Mouse (Mus musculus): ENCODE data around the gene Igsf8. TPM values are rescaled to one million over a fixed set of nuclear protein-coding genes. Genes with fewer than 3 reads are reported as not detected.

The Igsf8 gene
- polyA plus RNA-seq, 1 experiment, result 119 TPM

- no peak for DNase-seq (ENCODE audit: low read depth in 1 of 2, low spot score in 2 of 2)
- 80% methylated on average over 12 of the region's 12 CpGs for WGBS
- no peaks in the 10 kb centered on the region for H3K36me3 ChIP-seq (ENCODE audit: control insufficient read depth, insufficient read depth, low read length)
- H3K27me3 ChIP-seq (ENCODE audit: control insufficient read depth, insufficient read depth, low read length), result no peaks in the 10 kb centered on the region
- no peak overlapping the region for H3K4me3 ChIP-seq (ENCODE audit: extremely low read depth, insufficient read depth, insufficient read length)
- peaks cover 4% of the 10 kb centered on the region; the same call in 1 of the 2 replicates for H3K4me1 ChIP-seq (ENCODE audit: control insufficient read depth, insufficient read depth, insufficient read length)
- H3K27ac ChIP-seq (ENCODE audit: insufficient read depth, low read length), result no peak overlapping the region
- TF ChIP-seq POLR2A (IDR thresholded peaks at IDR 0.05; ENCODE audit: low read depth, low read length), result no peak
- no peak for TF ChIP-seq CTCF (IDR thresholded peaks at IDR 0.05; ENCODE audit: extremely low read depth, insufficient read depth, insufficient read length, insufficient replicate concordance)
Measured at GRCm38 (mm10) chr1:172301180-172301579, 39.7 kb downstream of the Igsf8 start.

GRCm38 (mm10) chr1:172302311-172302710, 40.9 kb downstream of the Igsf8 start:
- Histone ChIP-seq H3K36me3 (ENCODE audit: control insufficient read depth, insufficient read depth, low read length) (no peaks in the 10 kb centered on the region), H3K27me3 (ENCODE audit: control insufficient read depth, insufficient read depth, low read length) (no peaks in the 10 kb centered on the region), H3K4me3 (ENCODE audit: extremely low read depth, insufficient read depth, insufficient read length) (no peak overlapping the region), H3K27ac (ENCODE audit: insufficient read depth, low read length) (no peak overlapping the region), H3K4me1 (ENCODE audit: control insufficient read depth, insufficient read depth, insufficient read length) (peaks cover 7% of the 10 kb centered on the region; the same call in 1 of the 2 replicates)
- TF ChIP-seq CTCF (IDR thresholded peaks at IDR 0.05; ENCODE audit: extremely low read depth, insufficient read depth, insufficient read length, insufficient replicate concordance), result no peak
- TF ChIP-seq POLR2A (IDR thresholded peaks at IDR 0.05; ENCODE audit: low read depth, low read length), result no peak
- no peak for DNase-seq (ENCODE audit: low read depth in 1 of 2, low spot score in 2 of 2)
- WGBS, result 46% methylated on average over 3 of the region's 3 CpGs

GRCm38 (mm10) chr1:172302851-172303250, 41.4 kb downstream of the Igsf8 start:
- 58% methylated on average over 6 of the region's 6 CpGs for WGBS
- DNase-seq (ENCODE audit: low read depth in 1 of 2, low spot score in 2 of 2), result no peak
- H3K27me3 ChIP-seq (ENCODE audit: control insufficient read depth, insufficient read depth, low read length), result no peaks in the 10 kb centered on the region
- H3K4me1 ChIP-seq (ENCODE audit: control insufficient read depth, insufficient read depth, insufficient read length), result peaks cover 7% of the 10 kb centered on the region; the same call in 1 of the 2 replicates
- H3K27ac ChIP-seq (ENCODE audit: insufficient read depth, low read length), result no peak overlapping the region
- H3K4me3 ChIP-seq (ENCODE audit: extremely low read depth, insufficient read depth, insufficient read length), result no peak overlapping the region
- H3K36me3 ChIP-seq (ENCODE audit: control insufficient read depth, insufficient read depth, low read length), result no peaks in the 10 kb centered on the region
- TF ChIP-seq POLR2A (IDR thresholded peaks at IDR 0.05; ENCODE audit: low read depth, low read length) (no peak), CTCF (IDR thresholded peaks at IDR 0.05; ENCODE audit: extremely low read depth, insufficient read depth, insufficient read length, insufficient replicate concordance) (no peak)

- Histone ChIP-seq H3K4me3 (ENCODE audit: extremely low read depth, insufficient read depth, insufficient read length) (no peak overlapping the region), H3K36me3 (ENCODE audit: control insufficient read depth, insufficient read depth, low read length) (no peaks in the 10 kb centered on the region), H3K27me3 (ENCODE audit: control insufficient read depth, insufficient read depth, low read length) (no peaks in the 10 kb centered on the region), H3K27ac (ENCODE audit: insufficient read depth, low read length) (no peak overlapping the region), H3K4me1 (ENCODE audit: control insufficient read depth, insufficient read depth, insufficient read length) (peaks cover 7% of the 10 kb centered on the region; the same call in 1 of the 2 replicates)
- WGBS, result 70% methylated on average over 6 of the region's 6 CpGs
- TF ChIP-seq POLR2A (IDR thresholded peaks at IDR 0.05; ENCODE audit: low read depth, low read length) (no peak), CTCF (IDR thresholded peaks at IDR 0.05; ENCODE audit: extremely low read depth, insufficient read depth, insufficient read length, insufficient replicate concordance) (no peak)
- DNase-seq (ENCODE audit: low read depth in 1 of 2, low spot score in 2 of 2), result no peak
Measured at GRCm38 (mm10) chr1:172304443-172304842, 43.0 kb downstream of the Igsf8 start.

GRCm38 (mm10) chr1:172305153-172305552, 43.7 kb downstream of the Igsf8 start:
- no peak for TF ChIP-seq POLR2A (IDR thresholded peaks at IDR 0.05; ENCODE audit: low read depth, low read length)
- WGBS, result 58% methylated on average over 2 of the region's 2 CpGs

GRCm38 (mm10) chr1:172305635-172306034, 44.2 kb downstream of the Igsf8 start:
- TF ChIP-seq POLR2A (IDR thresholded peaks at IDR 0.05; ENCODE audit: low read depth, low read length), result no peak
- no peak for TF ChIP-seq CTCF (IDR thresholded peaks at IDR 0.05; ENCODE audit: extremely low read depth, insufficient read depth, insufficient read length, insufficient replicate concordance)
- Histone ChIP-seq H3K4me3 (ENCODE audit: extremely low read depth, insufficient read depth, insufficient read length) (no peak overlapping the region), H3K27me3 (ENCODE audit: control insufficient read depth, insufficient read depth, low read length) (no peaks in the 10 kb centered on the region), H3K27ac (ENCODE audit: insufficient read depth, low read length) (no peak overlapping the region), H3K36me3 (ENCODE audit: control insufficient read depth, insufficient read depth, low read length) (no peaks in the 10 kb centered on the region), H3K4me1 (ENCODE audit: control insufficient read depth, insufficient read depth, insufficient read length) (peaks cover 14% of the 10 kb centered on the region; the same call in 1 of the 2 replicates)
- DNase-seq (ENCODE audit: low read depth in 1 of 2, low spot score in 2 of 2), result no peak
- WGBS, result 48% methylated on average over 3 of the region's 3 CpGs

More at GRCm38 (mm10) chr1:172305153-172305552, 43.7 kb downstream of the Igsf8 start:
- Histone ChIP-seq H3K36me3 (ENCODE audit: control insufficient read depth, insufficient read depth, low read length) (no peaks in the 10 kb centered on the region), H3K4me1 (ENCODE audit: control insufficient read depth, insufficient read depth, insufficient read length) (peaks cover 10% of the 10 kb centered on the region; the same call in 1 of the 2 replicates), H3K4me3 (ENCODE audit: extremely low read depth, insufficient read depth, insufficient read length) (no peak overlapping the region), H3K27ac (ENCODE audit: insufficient read depth, low read length) (no peak overlapping the region), H3K27me3 (ENCODE audit: control insufficient read depth, insufficient read depth, low read length) (no peaks in the 10 kb centered on the region)
- DNase-seq (ENCODE audit: low read depth in 1 of 2, low spot score in 2 of 2), result no peak

- Histone ChIP-seq H3K27ac (ENCODE audit: insufficient read depth, low read length) (no peak overlapping the region), H3K4me3 (ENCODE audit: extremely low read depth, insufficient read depth, insufficient read length) (no peak overlapping the region), H3K4me1 (ENCODE audit: control insufficient read depth, insufficient read depth, insufficient read length) (peaks cover 16% of the 10 kb centered on the region; the same call in 1 of the 2 replicates), H3K36me3 (ENCODE audit: control insufficient read depth, insufficient read depth, low read length) (no peaks in the 10 kb centered on the region), H3K27me3 (ENCODE audit: control insufficient read depth, insufficient read depth, low read length) (no peaks in the 10 kb centered on the region)
- WGBS, result 8% methylated on average over 4 of the region's 4 CpGs
- TF ChIP-seq CTCF (IDR thresholded peaks at IDR 0.05; ENCODE audit: extremely low read depth, insufficient read depth, insufficient read length, insufficient replicate concordance), result no peak
- DNase-seq (ENCODE audit: low read depth in 1 of 2, low spot score in 2 of 2), result no peak
Measured at GRCm38 (mm10) chr1:172306196-172306595, 44.8 kb downstream of the Igsf8 start.
